Mouse (Mus musculus) granulocyte monocyte progenitor cell, adult 5-6 weeks (primary cell): ENCODE measurements around the gene Gabrb2. TPM values are rescaled to one million over a fixed set of nuclear protein-coding genes. Genes with fewer than 3 reads are reported as not detected.

Source experiments
- ATAC-seq: replicated peaks from 2 replicates; pipeline ENCODE4 v1.8.0; 2016; ENCODE audit warnings: mild to moderate bottlenecking, moderate TSS enrichment, inconsistent platforms; ENCODE audit not compliant: poor library complexity, severe bottlenecking
- total RNA-seq, 2 experiments: library from RNA; stranded (forward) in 1 of 2; stranded (reverse) in 1 of 2; fragments of 200-712, 200-1000 nt in 1 of 2; fragments of >200 nt in 1 of 2; fragmentation: Nextera tagmentation in 1 of 2; gene quantifications; 2 replicates each; pipeline ENCODE4 v1.2.3; 2014 to 2017

The Gabrb2 gene
- total RNA-seq, 2 experiments from 2014 or later = not detected

DNA sequence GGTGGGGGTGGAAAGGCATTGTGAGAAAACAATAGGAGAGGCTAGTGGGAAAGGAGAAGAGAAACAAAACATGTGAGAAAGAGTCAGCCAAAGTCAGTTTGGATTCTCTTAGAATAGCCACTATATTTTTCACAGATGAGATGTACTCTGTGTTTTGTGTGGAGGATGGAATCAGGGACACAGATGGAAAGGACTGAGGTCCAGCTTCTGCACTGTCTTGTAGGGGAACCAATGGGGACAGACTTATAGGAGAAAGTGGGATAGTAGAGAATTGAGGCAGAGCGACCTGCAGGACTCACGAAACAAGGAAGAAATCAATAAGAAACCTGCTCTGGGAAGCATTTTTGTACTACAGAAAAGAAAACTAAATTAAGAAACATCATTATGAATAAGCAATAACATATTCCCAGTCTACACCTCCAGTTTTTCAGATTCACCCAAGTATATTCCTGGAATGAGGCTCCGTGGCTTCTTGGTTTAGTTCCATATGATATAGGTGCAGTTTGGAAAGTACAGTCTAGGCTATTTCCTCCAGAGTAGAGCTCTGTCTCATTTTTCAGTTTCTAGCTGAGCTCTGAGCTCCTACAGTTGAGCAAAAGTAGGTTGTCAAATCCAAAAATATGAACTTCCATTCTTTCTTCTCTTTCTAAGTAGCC, 108.8 kb downstream of the Gabrb2 start:
- no peak for ATAC-seq

DNA sequence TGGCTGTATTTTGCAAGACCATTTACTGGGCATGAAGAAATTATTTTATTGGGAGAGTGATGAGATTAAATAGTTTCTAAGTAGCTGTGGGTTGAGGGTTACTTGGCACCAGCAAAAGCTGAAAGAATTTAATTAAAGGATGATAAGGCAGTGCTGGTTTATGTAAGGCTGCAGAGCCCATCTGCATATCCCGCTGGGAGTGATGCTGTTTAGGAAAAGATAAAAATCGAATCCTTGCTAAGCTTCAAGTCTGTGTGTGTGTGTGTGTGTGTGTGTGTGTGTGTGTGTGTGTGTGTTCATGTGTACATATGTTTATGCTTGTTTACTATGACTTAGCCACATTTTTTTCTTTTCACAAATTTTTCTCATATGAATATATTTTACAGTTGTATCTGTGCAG, 113.0 kb downstream of the Gabrb2 start:
- ATAC-seq = no peak

DNA sequence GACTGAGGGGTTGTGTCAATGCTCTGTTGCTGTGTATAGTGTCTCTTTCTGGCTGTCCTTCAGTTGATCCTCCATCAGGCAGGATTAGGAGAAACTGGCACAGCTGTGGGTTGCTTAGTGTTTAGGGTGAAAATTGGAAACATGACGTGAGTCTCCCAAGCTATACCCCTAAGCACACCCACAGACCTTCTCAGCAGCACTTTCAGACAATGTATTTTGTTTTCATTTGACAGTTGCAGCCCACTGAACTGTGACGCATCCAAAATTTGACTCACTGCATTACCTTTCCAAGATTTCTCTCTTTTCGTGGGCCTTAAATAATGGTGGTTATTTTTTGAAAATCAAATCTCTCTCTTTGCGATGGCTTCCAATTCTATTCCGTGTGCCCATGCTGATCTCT, 115.7 kb downstream of the Gabrb2 start:
- ATAC-seq = no peak

DNA sequence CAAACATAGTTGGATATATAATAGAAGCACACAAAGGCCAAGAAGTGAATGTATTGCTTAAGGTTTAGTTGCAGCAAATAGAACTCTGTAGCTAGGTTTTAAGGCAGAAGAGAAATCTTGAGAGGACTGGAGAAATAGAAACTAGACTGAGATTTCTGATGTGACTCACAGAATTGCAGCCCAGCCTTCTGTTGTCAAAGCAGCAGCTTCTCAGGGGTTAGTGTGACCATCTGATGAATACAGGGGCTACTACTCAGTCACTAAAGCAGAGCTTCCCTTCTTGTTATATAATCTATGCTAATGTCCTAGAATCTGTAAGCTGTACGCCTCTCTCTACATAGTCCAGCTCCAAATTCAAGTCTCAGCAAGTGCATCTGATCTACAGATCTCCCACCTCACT, 116.3 kb downstream of the Gabrb2 start:
- no peak for ATAC-seq

DNA sequence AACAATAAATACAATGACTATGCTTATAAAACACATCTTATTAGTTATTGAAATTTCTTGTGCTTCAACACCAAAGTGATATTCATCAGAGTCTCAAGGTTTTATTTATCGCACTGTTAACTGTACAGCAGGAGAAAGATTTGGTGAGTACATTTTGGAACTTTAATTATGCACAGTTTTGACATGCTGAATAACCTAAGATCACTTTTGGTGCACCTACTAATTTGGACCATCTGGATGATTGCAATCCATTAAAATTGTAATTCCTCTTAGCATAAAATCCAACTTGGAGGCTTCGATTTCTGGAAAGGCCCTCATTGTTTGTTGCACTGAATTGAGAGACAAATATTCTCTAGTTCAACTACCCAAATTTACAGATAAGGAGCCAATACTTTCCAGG, 123.3 kb downstream of the Gabrb2 start:
- no peak for ATAC-seq

DNA sequence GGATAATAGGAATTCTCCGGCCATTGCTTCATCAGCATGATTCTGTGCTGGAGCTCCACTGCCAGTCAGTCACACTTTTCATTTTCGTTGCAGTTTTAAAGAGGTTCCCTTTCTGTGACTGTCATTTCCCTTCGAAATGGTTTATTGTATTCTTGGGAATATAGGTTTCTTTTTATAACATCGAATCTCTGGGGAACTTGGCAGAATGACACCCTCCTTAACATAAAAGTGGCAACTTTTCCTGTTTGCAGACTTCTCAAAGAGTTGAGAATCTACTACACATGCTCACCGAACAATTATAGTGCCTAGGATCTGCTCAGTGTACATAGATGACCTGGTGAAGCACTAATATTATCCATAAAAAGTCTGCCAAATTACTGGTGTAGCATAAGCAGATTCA, 146.5 kb downstream of the Gabrb2 start:
- no peak for ATAC-seq

DNA sequence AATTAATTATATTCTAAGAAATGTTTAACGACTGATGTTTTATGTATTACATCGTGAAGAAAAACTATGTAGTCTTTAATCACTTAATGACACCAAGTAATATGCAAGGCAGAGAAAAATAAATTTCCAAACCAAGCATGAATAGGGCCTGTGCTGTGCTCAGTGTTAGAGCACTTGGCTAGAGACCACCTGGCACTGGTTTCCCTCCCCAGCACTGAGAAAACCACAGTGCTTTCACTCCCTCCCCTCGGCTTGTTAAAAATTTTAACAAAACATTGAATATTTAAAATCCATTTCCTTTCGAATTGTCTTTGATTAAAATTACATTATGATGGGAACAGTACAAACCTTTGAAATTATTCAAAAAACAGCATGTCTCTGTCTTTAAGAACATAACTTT, 151.9 kb downstream of the Gabrb2 start:
- ATAC-seq = no peak

DNA sequence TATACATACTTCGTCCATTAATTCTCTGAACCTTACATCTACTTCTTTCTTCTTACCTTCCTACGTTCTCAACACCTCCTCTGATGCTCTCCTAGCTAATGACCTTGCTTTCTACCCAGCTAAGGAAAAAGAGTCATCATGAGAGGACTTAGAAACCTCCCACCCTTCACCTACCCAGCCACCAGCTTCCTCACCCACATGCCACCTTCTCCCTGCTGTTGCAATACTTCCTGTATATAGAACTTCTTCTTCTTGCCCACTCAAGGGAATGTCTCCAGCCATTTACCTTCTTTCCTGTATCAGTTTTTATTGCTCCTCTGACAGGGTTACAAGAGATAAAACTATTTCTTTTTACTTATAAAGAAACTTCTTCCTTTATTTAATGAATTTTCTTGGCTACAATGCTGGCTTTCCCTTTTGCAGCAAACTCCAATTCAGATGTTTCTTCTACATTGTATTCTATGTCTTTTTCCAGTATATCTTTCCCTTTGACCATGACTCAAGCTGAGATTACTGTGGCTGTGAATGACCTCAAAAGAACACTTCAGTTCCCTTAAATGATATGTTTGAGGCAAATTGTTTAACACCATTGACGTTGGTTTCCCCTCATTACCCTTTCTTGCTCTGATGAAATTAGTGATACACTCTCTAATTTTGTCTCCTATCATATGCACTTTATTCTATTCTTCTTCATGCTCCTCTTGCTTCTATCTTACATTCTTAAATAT, 155.8 kb downstream of the Gabrb2 start:
- ATAC-seq = no peak

DNA sequence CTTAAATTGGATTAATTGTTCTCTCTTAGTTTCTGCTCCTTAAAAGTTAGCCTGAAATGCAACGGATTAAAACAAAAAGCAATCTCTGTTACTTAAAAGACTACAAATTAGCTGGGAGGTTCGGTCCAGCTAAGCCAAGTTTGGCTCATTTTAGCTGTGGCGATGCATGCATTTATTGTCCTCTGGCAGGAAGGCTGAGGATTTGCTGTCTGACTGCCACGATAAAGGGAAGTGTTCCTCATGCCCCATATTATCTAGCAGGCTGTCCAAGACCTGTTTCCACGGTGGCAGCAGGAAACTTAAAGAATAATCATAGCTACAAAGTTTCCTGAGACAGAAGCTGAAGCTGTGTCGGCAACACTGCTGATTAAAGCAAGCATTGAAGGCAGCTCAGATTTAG, 160.2 kb downstream of the Gabrb2 start:
- no peak for ATAC-seq

DNA sequence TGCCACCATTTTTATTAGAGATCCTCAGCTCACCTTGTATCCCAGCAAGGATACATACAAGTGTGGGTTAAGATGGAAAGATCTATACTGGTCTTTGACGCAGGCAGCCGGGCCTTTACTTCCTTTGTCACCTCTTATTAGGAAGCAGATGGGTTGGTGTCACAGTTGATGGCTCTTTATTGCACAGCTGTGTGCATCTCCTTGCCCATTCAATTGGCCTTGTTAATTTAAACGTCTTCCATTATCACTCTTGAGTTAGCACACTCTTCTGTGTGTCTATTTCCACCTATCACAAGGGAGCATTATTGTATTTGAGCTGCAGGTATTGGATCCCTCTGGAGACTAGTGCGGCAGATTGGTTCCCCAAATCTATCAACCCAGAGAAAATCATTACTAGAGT, 161.6 kb downstream of the Gabrb2 start:
- no peak for ATAC-seq

DNA sequence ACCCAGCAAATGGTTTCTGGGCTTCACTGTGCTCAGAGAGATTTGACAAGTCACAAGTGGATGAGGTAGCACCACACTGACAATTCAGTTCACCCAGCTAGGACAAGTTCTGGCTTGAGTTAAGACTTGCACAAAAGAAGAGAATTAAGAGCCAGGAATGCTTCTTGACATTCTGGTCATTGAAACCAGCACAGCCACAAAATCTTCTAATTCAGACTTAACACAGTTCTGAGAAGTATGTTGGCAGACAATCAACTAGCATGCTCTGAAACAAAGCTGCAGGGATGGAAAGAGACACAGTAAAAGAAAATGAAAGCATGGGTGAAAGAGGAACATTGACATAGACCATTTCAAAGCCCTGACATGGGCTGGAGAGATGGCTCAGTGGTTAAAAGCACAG, 162.2 kb downstream of the Gabrb2 start:
- ATAC-seq = no peak

DNA sequence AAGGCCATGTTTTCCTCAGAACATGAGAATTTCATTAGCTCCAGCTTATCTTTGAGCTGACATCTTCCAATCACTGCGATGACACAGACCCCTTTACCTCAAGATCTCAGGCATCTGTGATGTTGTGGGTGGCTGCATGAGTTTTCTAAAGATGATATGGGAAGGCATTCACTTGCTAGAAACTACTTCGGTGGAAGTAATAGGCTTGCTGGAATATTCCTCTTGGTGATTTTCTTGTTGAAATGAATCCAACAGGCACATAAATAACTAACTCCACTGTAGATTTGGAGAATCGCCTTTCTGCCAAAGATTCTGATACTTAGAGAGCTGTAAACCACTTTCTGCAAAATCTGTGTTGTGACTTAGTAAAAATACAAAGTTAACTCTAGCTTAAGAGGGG, 172.9 kb downstream of the Gabrb2 start:
- no peak for ATAC-seq

DNA sequence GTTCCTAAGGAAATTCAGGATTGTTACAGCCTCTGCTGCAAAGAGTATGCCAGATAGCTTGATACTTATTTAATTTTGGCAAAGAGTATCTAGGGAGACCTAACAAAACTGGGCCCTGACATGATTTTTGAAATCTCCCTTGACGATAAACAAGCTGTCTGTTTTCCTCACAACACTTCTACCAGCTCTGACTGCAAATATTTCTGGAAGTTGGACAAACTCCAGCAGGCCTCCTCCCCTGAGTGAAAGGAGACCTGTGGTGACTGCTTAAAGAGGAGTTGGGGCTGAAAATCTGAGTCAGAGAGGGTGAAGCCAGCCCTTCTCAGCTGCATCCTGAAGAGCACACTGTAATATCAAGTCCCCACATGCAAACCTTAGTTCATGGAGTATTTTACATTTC, 186.7 kb downstream of the Gabrb2 start:
- ATAC-seq = no peak

DNA sequence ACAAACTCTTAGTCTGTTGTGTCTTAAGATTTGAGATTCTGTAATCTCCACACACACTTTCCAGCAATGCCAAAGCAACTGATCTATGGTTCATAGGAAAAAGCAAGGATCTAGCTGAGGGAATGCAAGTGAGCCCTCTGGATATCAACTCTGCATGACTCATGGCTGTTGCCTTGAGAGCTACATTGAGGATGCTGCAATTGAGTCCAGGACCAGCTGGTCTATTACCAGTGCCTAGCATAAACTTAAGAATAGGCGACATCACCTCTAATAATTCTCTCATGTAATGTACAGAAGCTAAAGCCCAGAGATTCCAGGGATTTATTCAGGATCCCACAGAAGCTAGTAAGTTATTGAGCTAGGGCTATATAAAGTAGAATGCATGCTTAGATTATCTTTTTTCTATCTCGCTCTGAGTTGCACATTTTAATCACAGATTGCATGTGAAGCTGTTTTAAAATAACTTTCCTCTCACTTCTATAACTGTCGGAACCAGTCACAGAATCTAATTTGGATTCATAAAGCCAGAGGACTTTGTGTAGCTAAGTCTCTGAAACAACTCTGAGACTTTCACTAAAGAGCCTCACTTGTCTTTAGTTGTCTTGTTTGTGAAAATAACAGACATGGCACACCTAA, 189.7 kb downstream of the Gabrb2 start:
- no peak for ATAC-seq

DNA sequence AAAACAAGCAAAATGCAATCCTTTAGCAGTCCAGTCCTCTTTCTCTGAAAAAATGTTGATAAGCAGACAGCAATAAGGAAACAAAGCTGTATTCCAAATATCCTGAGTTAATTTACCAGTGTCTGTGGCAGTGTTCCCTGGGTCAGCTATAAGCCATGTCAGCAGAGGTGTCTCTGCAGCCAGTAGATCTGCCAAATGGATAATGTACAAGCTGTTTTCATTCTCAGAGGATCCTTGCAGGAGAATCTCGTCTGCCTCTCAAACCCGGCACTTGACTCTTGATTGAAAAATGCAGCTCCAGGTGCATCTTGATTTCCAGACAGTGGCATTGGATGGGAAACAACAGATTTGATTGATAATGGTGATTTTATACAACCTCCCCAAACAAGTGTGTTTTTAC, 198.6 kb downstream of the Gabrb2 start:
- ATAC-seq = no peak

DNA sequence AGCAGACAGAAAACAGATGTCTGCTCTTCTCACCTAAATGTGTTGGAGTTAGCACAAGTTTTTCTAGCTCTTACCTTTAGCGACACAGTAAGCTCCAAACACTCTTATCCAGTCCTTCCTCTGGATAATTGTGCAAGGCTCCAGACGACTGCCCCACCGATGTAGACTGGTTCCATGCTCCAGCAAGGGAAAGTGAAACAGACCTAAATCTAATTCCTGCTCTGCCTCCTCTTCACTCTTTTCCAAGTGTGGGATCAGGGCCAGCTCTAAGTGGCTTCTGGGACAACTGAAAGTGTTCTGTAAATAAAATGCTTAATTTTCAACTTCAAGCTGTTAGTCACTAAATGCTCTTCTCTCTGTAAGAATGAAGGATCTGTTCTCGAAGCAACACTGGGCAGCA, 201.6 kb downstream of the Gabrb2 start:
- no peak for ATAC-seq

DNA sequence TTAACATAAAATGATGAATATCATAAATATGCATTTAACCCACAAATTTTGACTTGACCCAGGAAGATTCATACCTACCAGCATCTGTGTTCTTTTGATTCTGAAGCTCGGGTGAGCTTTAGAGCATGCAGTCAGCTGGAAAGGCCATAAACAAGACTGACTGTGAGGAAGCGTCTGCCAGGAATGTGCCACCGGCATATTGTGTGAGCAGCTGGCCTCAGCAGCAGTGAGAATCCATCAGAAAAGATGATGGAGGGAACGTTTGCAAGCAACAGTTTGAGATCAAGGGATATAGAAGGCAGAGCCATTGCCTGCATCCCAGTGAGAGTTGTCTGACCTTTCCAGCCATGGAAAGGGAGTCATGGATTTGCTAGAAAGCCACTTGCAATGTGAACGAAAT, 230.6 kb downstream of the Gabrb2 start:
- ATAC-seq = no peak

DNA sequence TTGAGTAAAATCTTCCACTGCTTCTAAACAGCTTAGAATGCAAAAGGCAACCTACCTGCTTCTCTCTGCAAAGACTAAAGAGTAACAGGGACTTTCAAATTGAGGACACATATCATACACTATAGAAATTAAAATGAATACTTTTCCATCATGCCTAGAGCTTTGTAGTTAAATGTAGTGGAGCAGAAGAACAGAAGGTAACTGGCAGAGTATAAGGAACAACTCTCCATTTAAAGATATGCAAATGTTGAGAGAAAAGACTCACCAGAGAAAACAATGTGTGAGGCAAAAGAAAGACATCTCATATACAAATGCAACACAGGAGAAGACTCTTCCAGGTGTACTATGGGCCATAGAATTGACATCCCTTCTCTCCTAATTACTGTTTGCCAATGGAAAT, 232.0 kb downstream of the Gabrb2 start:
- ATAC-seq = no peak

DNA sequence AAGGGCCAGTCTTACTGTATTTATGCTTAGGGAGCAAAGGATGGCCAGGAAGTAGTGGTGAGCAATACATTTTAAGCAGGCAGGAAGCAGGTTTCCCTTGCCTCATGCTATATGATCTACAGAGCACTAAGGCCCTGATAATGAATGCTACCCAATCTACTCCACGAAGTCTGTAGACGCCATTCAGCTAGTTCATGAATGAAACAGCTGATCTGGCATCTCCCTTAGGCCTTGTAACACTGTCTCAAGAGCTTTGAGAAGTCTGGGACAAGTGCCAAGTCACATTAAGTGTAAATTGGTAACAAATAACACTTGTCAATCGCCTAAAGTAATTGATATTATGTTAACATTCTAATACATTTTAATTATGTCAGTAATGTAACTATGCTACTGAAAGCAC, 234.6 kb downstream of the Gabrb2 start:
- no peak for ATAC-seq

DNA sequence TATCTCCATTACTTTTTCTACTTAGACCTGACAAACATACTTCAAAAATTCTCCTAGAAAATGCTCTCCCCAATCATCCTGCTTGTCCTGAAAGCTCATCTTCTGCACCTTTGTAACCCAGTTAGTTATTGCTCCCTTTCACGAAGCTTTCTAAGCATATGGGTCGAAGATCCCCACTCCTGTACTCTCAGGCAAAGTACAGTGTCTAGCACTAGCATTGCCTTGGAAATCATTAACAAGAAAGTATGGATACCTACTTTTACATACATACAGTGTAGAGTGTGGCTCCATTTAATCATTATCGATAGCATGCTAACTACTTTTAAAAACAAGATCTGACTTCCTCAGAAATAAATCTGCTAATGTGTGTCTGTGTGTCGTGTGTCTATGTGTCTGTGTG, 249.1 kb downstream of the Gabrb2 start:
- no peak for ATAC-seq
